Comparison of ENCODE assay signal across 20 mouse cellular contexts in the genomic region with DNA sequence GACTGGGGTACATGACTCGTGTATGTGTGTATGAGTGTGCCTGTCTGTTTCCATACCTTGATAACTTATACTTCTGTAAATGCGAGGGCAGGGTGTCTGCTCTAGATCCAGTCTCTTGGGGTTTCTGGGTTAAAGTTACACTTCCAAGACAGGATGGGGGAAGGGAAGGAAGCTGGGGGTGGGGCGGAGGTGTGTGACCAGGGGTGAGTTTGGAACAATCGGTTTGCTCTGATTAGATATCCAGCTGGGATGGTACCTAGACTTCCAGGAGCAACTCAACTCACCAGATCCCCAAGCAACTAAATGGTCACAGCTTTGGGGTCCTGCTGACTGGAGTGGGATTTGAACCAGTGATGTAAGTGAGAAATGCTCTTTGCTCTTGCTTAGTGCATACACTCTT.
DNase-seq lines count a peak whose midpoint lies in the region; ATAC-seq lines count a peak whose summit lies in the region.
"Had no signal": no experiment of that assay in that cellular context is flagged by ENCODE, and none has a peak within 500 bp of the region (broad histone marks: within the 10 kb centered on the region; RNA-seq: fewer than 3 reads in every experiment).

No protein-coding gene starts in this region.

- H3K9me3 ChIP-seq in heart, embryonic 11.5 days (replicated peaks; ENCODE audit: control insufficient read depth, low read length), result no peaks in the 10 kb centered on the region
- H3K9me3 ChIP-seq: embryonic facial prominence, embryonic 10.5 days; forebrain, embryonic 13.5 days; hindbrain, embryonic 10.5 days had no signal

- H3K27ac ChIP-seq in heart, embryonic 11.5 days (ENCODE audit: low read depth, low read length), result no peak overlapping the region
- peak overlapping the region; percentile 44; the same call in 1 of the 2 replicates for H3K27ac ChIP-seq in brown adipose tissue, adult 24 weeks (replicated peaks; ENCODE audit: low read depth, low read length)
- H3K27ac ChIP-seq: embryonic facial prominence, embryonic 10.5 days; forebrain, embryonic 13.5 days; hindbrain, embryonic 10.5 days; hindbrain, embryonic 14.5 days had no signal

- ATAC-seq in heart, embryonic 11.5 days (replicated peaks; ENCODE audit: insufficient number of reproducible peaks, low FRiP score, low TSS enrichment), result no peak
- ATAC-seq: activated CD4-positive, CD25-positive, alpha-beta regulatory T cell, adult 4 months; forebrain, postnatal 0 days; intestine, postnatal 0 days; Patski had no signal

- DNase-seq in gastrocnemius, postnatal 25 days, result peak; percentile 23
- DNase-seq in gastrocnemius, postnatal 10 days, result no peak
- DNase-seq in heart, adult 8-10 months (ENCODE audit: low spot score), result peak; percentile 50
- peak; percentile 6 for DNase-seq in heart, postnatal 25 days (ENCODE audit: low spot score)
- no peak for DNase-seq in kidney, adult 18-20 months
- DNase-seq in frontal cortex, postnatal 25 days (ENCODE audit: low spot score in 2 of 2), result no peak
- DNase-seq: adrenal gland, postnatal 14 days; cerebellum, adult 18-20 months; cerebellum, adult 9-11 months; cerebellum, postnatal 36 days; forebrain, postnatal 0 days had no signal

- H3K4me2 ChIP-seq in heart, embryonic 11.5 days, result no peak overlapping the region
- H3K4me2 ChIP-seq: forebrain, embryonic 13.5 days; hindbrain, embryonic 14.5 days had no signal

- WGBS in heart, embryonic 11.5 days (ENCODE audit: insufficient replicate concordance), result 47% methylated on average over 4 of the region's 4 CpGs

- intact Hi-C loops in heart, postnatal 25 days (cut with DNase I), result no loop called here

- no peak overlapping the region for H3K4me3 ChIP-seq in heart, embryonic 11.5 days (ENCODE audit: low read depth, low read length)
- H3K4me3 ChIP-seq in brown adipose tissue, adult 24 weeks (ENCODE audit: insufficient read depth, low read depth, low read length), result no peak overlapping the region
- H3K4me3 ChIP-seq: embryonic facial prominence, embryonic 10.5 days; forebrain, embryonic 13.5 days; hindbrain, embryonic 10.5 days had no signal

- H3K27me3 ChIP-seq in heart, embryonic 11.5 days (ENCODE audit: control insufficient read depth, insufficient read depth, low read length), result no peaks in the 10 kb centered on the region
- H3K27me3 ChIP-seq: forebrain, embryonic 13.5 days had no signal

- no peak overlapping the region for H3K9ac ChIP-seq in heart, embryonic 11.5 days (ENCODE audit: low read depth, low read length)
- H3K9ac ChIP-seq: forebrain, embryonic 13.5 days; forebrain, postnatal 0 days; hindbrain, embryonic 14.5 days had no signal

- no peaks in the 10 kb centered on the region for H3K4me1 ChIP-seq in heart, embryonic 11.5 days (ENCODE audit: control insufficient read depth, insufficient read depth, low read length)
- H3K4me1 ChIP-seq in brown adipose tissue, adult 24 weeks (ENCODE audit: control insufficient read depth, insufficient read depth, insufficient read length, low read length), result peaks cover 19% of the 10 kb centered on the region

- no peaks in the 10 kb centered on the region for H3K36me3 ChIP-seq in heart, embryonic 11.5 days (ENCODE audit: control insufficient read depth, insufficient read depth, low read length)
- H3K36me3 ChIP-seq: embryonic facial prominence, embryonic 10.5 days; hindbrain, embryonic 10.5 days had no signal

Comparison
In these comparisons a context has a peak if more than half of its experiments do, and no peak if none do; other contexts are left out.
1. DNase-seq: peak in gastrocnemius, postnatal 25 days (single experiment), heart, adult 8-10 months (single experiment) and heart, postnatal 25 days (single experiment); none in gastrocnemius, postnatal 10 days (single experiment), kidney, adult 18-20 months (single experiment) and frontal cortex, postnatal 25 days (0 of 2).